8 mouse cellular contexts compared by ENCODE assay signal in genomic region chr12:85848164-85848958, GRCm38 (mm10). TPM values are rescaled to one million over a fixed set of nuclear protein-coding genes. Genes with fewer than 3 reads are reported as not detected.
DNase-seq lines count a peak whose midpoint lies in the region; ATAC-seq and TF ChIP-seq lines count a peak whose summit lies in the region.
"Had no signal": no experiment of that assay in that cellular context is flagged by ENCODE, and none has a peak within 500 bp of the region (broad histone marks: within the 10 kb centered on the region; RNA-seq: fewer than 3 reads in every experiment).

No protein-coding gene starts in this region.

- no peaks in the 10 kb centered on the region for H3K4me1 ChIP-seq in midbrain, embryonic 16.5 days (ENCODE audit: control insufficient read depth, insufficient read depth, low read length)
- no peaks in the 10 kb centered on the region for H3K4me1 ChIP-seq in midbrain, embryonic 13.5 days (replicated peaks)
- no peaks in the 10 kb centered on the region for H3K4me1 ChIP-seq in embryonic facial prominence, embryonic 10.5 days
- H3K4me1 ChIP-seq: embryonic facial prominence, embryonic 12.5 days had no signal

- peak; percentile 87 for DNase-seq in NIH3T3 (ENCODE audit: low read depth)
- peak; percentile 28 for DNase-seq in embryonic facial prominence, embryonic 10.5 days (ENCODE audit: low spot score)
- DNase-seq in heart, postnatal 36 days, result peak; percentile 37 to 40
- DNase-seq in left cerebral cortex, adult 2 months (ENCODE audit: extremely low spot score in 1 of 2, low spot score in 2 of 2), result peak; percentile 31 to 45
- DNase-seq in skeletal muscle tissue, adult 2 months (ENCODE audit: low read depth, low spot score), result peak; percentile 57

- H3K27ac ChIP-seq in midbrain, embryonic 16.5 days (ENCODE audit: low read length), result no peak overlapping the region
- no peak overlapping the region for H3K27ac ChIP-seq in midbrain, embryonic 13.5 days
- no peak overlapping the region for H3K27ac ChIP-seq in embryonic facial prominence, embryonic 10.5 days (replicated peaks)
- no peak overlapping the region for H3K27ac ChIP-seq in left cerebral cortex, adult 2 months
- H3K27ac ChIP-seq: embryonic facial prominence, embryonic 12.5 days had no signal

- ATAC-seq in midbrain, embryonic 16.5 days, result peak; percentile 48; the same call in 1 of the 2 replicates
- ATAC-seq in midbrain, embryonic 13.5 days, result no peak

- WGBS in midbrain, embryonic 16.5 days, result 85% methylated on average over 7 of the region's 7 CpGs
- 86% methylated on average over 7 of the region's 7 CpGs for WGBS in midbrain, embryonic 13.5 days
- WGBS in embryonic facial prominence, embryonic 10.5 days, result 81% methylated on average over 7 of the region's 7 CpGs

- H3K36me3 ChIP-seq in midbrain, embryonic 16.5 days (ENCODE audit: control insufficient read depth, insufficient read depth, low read length), result peaks cover 10% of the 10 kb centered on the region
- H3K36me3 ChIP-seq in midbrain, embryonic 13.5 days, result peaks cover 33% of the 10 kb centered on the region
- H3K36me3 ChIP-seq in embryonic facial prominence, embryonic 10.5 days (replicated peaks), result peaks cover 62% of the 10 kb centered on the region

- H3K4me3 ChIP-seq in midbrain, embryonic 16.5 days (ENCODE audit: low read depth, low read length), result no peak overlapping the region
- H3K4me3 ChIP-seq in midbrain, embryonic 13.5 days (replicated peaks), result no peak overlapping the region
- H3K4me3 ChIP-seq in embryonic facial prominence, embryonic 10.5 days, result no peak overlapping the region
- H3K4me3 ChIP-seq in left cerebral cortex, adult 2 months, result no peak overlapping the region
- H3K4me3 ChIP-seq: embryonic facial prominence, embryonic 12.5 days had no signal

- peak; percentile 67 for TF ChIP-seq CTCF in left cerebral cortex, adult 2 months (IDR thresholded peaks at IDR 0.05)

- intact Hi-C loops in heart, postnatal 36 days (cut with DNase I), result loop anchor here (2.0 to 10.0 kb wide), 2 partner anchors 230 to 766 kb away; partner anchors contain the start of gene Tgfb3
- intact Hi-C loops in left cerebral cortex, adult 2 months (cut with DNase I), result loop anchor here (1.0 to 5.0 kb wide), 2 partner anchors 179 to 231 kb away; partner anchors contain the start of gene Tgfb3

- no peak overlapping the region for H3K9ac ChIP-seq in midbrain, embryonic 16.5 days (ENCODE audit: low read depth, low read length)
- H3K9ac ChIP-seq in midbrain, embryonic 13.5 days (replicated peaks), result no peak overlapping the region
- H3K9ac ChIP-seq: embryonic facial prominence, embryonic 12.5 days had no signal

- H3K27me3 ChIP-seq in midbrain, embryonic 16.5 days (ENCODE audit: control insufficient read depth, insufficient read depth, low read depth, low read length), result no peaks in the 10 kb centered on the region
- no peaks in the 10 kb centered on the region for H3K27me3 ChIP-seq in midbrain, embryonic 13.5 days
- no peaks in the 10 kb centered on the region for H3K27me3 ChIP-seq in embryonic facial prominence, embryonic 10.5 days (replicated peaks; ENCODE audit: low read depth, poor library complexity, severe bottlenecking)
- H3K27me3 ChIP-seq: embryonic facial prominence, embryonic 12.5 days had no signal

- no peak overlapping the region for H3K4me2 ChIP-seq in midbrain, embryonic 16.5 days (ENCODE audit: low read length)
- H3K4me2 ChIP-seq in midbrain, embryonic 13.5 days (replicated peaks), result no peak overlapping the region
- H3K4me2 ChIP-seq: embryonic facial prominence, embryonic 12.5 days had no signal

- H3K9me3 ChIP-seq in midbrain, embryonic 16.5 days (replicated peaks; ENCODE audit: control insufficient read depth, low read length, poor library complexity, severe bottlenecking), result no peaks in the 10 kb centered on the region
- no peaks in the 10 kb centered on the region for H3K9me3 ChIP-seq in midbrain, embryonic 13.5 days
- H3K9me3 ChIP-seq in embryonic facial prominence, embryonic 10.5 days, result no peaks in the 10 kb centered on the region
- H3K9me3 ChIP-seq: embryonic facial prominence, embryonic 12.5 days had no signal

RNA-seq across cellular contexts. Expression of gene Ttll5, which starts 23.9 kb away (rescaled TPM):
- polyA plus RNA-seq in midbrain, embryonic 16.5 days (2015; fragmentation: Nextera tagmentation; extraction: Ambion mirVana), result 12.0 and 13.2 TPM in 2 replicates
- 13.6 and 14.0 TPM in 2 replicates for polyA plus RNA-seq in midbrain, embryonic 13.5 days (2015; fragmentation: Nextera tagmentation; extraction: Ambion mirVana)
- 17.0 and 19.5 TPM in 2 replicates for polyA plus RNA-seq in embryonic facial prominence, embryonic 10.5 days (2016; fragmentation: Nextera tagmentation; extraction: Ambion mirVana)
- 10 to 100 TPM; 14.6 to 14.8 TPM for total RNA-seq in heart, postnatal 36 days (2021)
- 10 to 100 TPM; 45.4 to 47.7 TPM for total RNA-seq in left cerebral cortex, adult 2 months (2021)

RNA-seq across cellular contexts. Expression of gene Erg28, which starts 24.0 kb away (rescaled TPM):
- polyA plus RNA-seq in midbrain, embryonic 16.5 days (2015; fragmentation: Nextera tagmentation; extraction: Ambion mirVana), result 114 and 117 TPM in 2 replicates
- polyA plus RNA-seq in midbrain, embryonic 13.5 days (2015; fragmentation: Nextera tagmentation; extraction: Ambion mirVana), result 92.9 and 93.0 TPM in 2 replicates
- 102 and 106 TPM in 2 replicates for polyA plus RNA-seq in embryonic facial prominence, embryonic 10.5 days (2016; fragmentation: Nextera tagmentation; extraction: Ambion mirVana)
- total RNA-seq in heart, postnatal 36 days (2021), result 1 to 10 TPM; 7.5 to 7.7 TPM
- total RNA-seq in left cerebral cortex, adult 2 months (2021), result 10 to 100 TPM; 48.9 to 51.8 TPM

Comparison
In these comparisons a context has a peak if more than half of its experiments do, and no peak if none do; other contexts are left out.
1. DNase-seq: peak in every context shown above with its lines; median percentile 87 in NIH3T3; 57 in skeletal muscle tissue, adult 2 months; 38 in heart, postnatal 36 days; 38 in left cerebral cortex, adult 2 months; 28 in embryonic facial prominence, embryonic 10.5 days.